Mouse (Mus musculus): Measurements from ENCODE around the gene Ncoa1. TPM values are rescaled to one million over a fixed set of nuclear protein-coding genes. Genes with fewer than 3 reads are reported as not detected.
A peak's percentile ranks its signal among the peaks of the same experiment; 100 is the strongest.
"Not testable (repeated sequence)": the region's sequence is repeated elsewhere in the genome, so short reads cannot be mapped to it uniquely, and the experiment has no call there.

The Ncoa1 gene
- polyA plus RNA-seq, 1 experiment from 2014 or later: 10.4 TPM

DNA sequence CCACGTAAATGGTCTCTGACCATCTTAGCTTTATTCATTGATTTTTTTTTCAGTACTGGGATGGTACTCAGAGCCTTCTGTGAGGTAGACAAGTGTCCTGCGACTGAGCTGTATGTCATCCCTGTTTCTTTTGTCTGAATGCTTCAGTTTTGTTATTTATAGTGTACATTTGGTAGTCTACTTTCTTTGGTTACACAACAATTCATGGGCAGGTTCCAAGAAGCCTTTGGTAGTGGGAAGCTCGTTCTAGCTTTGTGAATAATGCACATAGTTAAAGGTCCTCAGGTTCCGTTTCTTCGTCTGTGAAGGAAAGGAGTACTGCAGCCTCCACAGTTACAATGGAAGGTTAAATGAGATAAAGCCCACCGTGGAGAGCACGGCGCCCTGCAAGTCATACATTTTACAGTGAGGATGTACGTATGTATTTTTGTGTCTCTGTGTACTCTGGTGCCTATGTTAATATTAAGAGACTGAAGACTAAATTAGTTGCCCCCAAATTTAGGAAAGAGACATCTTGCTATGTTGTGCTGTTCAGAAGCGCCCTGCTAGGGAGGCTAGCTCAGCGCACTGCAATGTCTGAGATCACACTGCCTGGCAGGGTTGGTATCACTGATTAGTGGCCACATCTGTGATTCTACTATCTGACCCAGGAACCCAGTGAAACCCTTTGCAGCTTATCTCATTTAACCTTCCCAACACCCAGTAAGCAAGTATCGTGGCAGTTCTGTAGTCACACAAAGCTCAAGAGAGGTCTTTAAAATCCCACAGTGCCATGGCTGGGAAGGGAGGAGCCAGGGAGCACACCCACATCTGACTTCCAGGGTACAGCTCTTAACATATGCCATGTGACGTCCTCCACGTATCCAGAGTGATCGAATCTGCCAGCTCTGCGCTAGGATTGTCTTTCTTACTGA is 224.0 kb downstream of the Ncoa1 start:
- Histone ChIP-seq H3K9ac (replicated peaks; ENCODE audit: low read depth, low read length) (no peak overlapping the region), H3K4me3 (ENCODE audit: low read depth, low read length) (no peak overlapping the region), H3K4me1 (ENCODE audit: control insufficient read depth, insufficient read depth, low read length) (no peaks in the 10 kb centered on the region), H3K27ac (ENCODE audit: low read length) (no peak overlapping the region), H3K4me2 (replicated peaks; ENCODE audit: low read depth, low read length) (no peak overlapping the region), H3K36me3 (ENCODE audit: control insufficient read depth, insufficient read depth, low read length) (no peaks in the 10 kb centered on the region; the same call in 1 of the 2 replicates), H3K27me3 (ENCODE audit: control insufficient read depth, insufficient read depth, low read length) (no peaks in the 10 kb centered on the region), H3K9me3 (ENCODE audit: control insufficient read depth, low read depth, low read length) (no peaks in the 10 kb centered on the region)
- peak; percentile 37; the same call in 1 of the 2 replicates for ATAC-seq (ENCODE audit: insufficient number of reproducible peaks, insufficient read depth, low FRiP score, low read depth)
- 76% methylated on average over 16 of the region's 16 CpGs for WGBS

DNA sequence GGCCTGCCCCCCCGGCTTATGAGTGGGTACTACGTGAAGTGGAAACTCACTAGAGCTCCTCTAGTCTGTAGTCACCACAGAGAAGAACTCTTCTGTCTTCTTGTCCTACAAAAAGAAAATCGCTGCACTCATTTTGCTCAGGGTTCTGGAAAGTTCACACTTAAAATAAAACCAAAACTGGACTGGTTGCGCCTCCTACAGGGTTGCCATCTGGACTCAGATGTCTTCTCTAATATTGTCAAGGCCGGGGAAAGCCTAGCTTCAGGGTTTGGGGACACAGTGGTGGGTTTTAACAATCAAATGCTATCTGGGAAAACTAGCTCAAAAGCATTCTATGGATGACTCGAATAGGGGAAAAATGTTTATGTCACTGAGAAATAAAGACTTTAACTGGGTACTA is 227.2 kb downstream of the Ncoa1 start:
- no peak overlapping the region for H3K4me3 ChIP-seq (ENCODE audit: low read depth, low read length)
- peaks cover 4% of the 10 kb centered on the region; the same call in 1 of the 2 replicates for H3K36me3 ChIP-seq (ENCODE audit: control insufficient read depth, insufficient read depth, low read length)
- ATAC-seq (ENCODE audit: insufficient number of reproducible peaks, insufficient read depth, low FRiP score, low read depth): no peak
- H3K27ac ChIP-seq (ENCODE audit: low read length): no peak overlapping the region
- H3K9me3 ChIP-seq (ENCODE audit: control insufficient read depth, low read depth, low read length): no peaks in the 10 kb centered on the region
- no peaks in the 10 kb centered on the region for H3K27me3 ChIP-seq (ENCODE audit: control insufficient read depth, insufficient read depth, low read length)
- WGBS: 81% methylated on average over 6 of the region's 6 CpGs
- no peaks in the 10 kb centered on the region for H3K4me1 ChIP-seq (ENCODE audit: control insufficient read depth, insufficient read depth, low read length)
- no peak overlapping the region for H3K4me2 ChIP-seq (replicated peaks; ENCODE audit: low read depth, low read length)
- no peak overlapping the region for H3K9ac ChIP-seq (replicated peaks; ENCODE audit: low read depth, low read length)

DNA sequence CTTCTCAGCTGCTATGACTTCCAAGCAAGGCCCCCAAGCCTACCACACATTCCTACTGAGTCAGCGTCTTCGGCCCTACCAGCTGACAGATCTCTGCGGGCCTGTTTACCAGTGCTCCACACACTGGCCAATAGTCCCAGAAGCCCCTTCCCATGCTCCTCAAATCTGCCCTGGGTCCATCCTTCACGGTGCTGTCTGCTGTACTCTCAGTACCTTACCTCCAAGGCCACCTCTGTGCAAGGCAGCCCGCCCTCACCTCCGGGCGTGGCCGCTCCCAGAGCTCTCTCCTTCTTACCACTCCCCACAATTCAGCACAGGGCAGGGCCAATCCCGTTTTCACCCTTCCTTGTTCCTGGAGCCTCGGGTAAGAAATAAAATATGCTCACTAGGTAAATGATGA is 231.2 kb downstream of the Ncoa1 start:
- H3K4me3 ChIP-seq (ENCODE audit: low read depth, low read length): no peak overlapping the region
- 73% methylated on average over 10 of the region's 10 CpGs for WGBS
- no peaks in the 10 kb centered on the region for H3K4me1 ChIP-seq (ENCODE audit: control insufficient read depth, insufficient read depth, low read length)
- H3K36me3 ChIP-seq (ENCODE audit: control insufficient read depth, insufficient read depth, low read length): peaks cover 4% of the 10 kb centered on the region; the same call in 1 of the 2 replicates
- no peak overlapping the region for H3K9ac ChIP-seq (replicated peaks; ENCODE audit: low read depth, low read length)
- no peaks in the 10 kb centered on the region for H3K27me3 ChIP-seq (ENCODE audit: control insufficient read depth, insufficient read depth, low read length)
- no peaks in the 10 kb centered on the region for H3K9me3 ChIP-seq (ENCODE audit: control insufficient read depth, low read depth, low read length)
- no peak overlapping the region for H3K4me2 ChIP-seq (replicated peaks; ENCODE audit: low read depth, low read length)
- ATAC-seq (ENCODE audit: insufficient number of reproducible peaks, insufficient read depth, low FRiP score, low read depth): no peak
- H3K27ac ChIP-seq (ENCODE audit: low read length): no peak overlapping the region

DNA sequence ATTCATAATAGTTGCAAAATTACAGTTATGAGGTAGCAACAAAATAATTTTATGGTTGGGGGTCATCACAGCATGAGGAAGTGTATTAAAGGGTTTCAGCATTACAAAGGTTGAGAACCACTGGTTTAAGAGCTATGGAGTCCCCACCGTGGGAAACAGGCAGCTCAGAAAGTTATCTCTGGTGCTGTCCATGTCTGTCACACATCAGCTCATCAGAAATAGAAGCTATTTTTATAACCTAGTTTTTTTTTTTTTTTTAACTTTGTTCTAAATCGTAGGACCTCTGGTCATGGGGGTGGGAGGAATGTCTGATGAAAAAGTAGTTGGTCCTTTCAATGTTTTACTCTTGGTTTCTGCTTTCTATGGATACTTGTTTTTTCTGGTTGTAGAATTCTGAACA is 233.2 kb downstream of the Ncoa1 start:
- peaks cover 4% of the 10 kb centered on the region; the same call in 1 of the 2 replicates for H3K36me3 ChIP-seq (ENCODE audit: control insufficient read depth, insufficient read depth, low read length)
- no peak overlapping the region for H3K4me2 ChIP-seq (replicated peaks; ENCODE audit: low read depth, low read length)
- no peak overlapping the region for H3K27ac ChIP-seq (ENCODE audit: low read length)
- no peaks in the 10 kb centered on the region for H3K9me3 ChIP-seq (ENCODE audit: control insufficient read depth, low read depth, low read length)
- no peak for ATAC-seq (ENCODE audit: insufficient number of reproducible peaks, insufficient read depth, low FRiP score, low read depth)
- H3K9ac ChIP-seq (replicated peaks; ENCODE audit: low read depth, low read length): no peak overlapping the region
- WGBS: 90% methylated on average over 2 of the region's 2 CpGs
- H3K4me1 ChIP-seq (ENCODE audit: control insufficient read depth, insufficient read depth, low read length): no peaks in the 10 kb centered on the region
- no peaks in the 10 kb centered on the region for H3K27me3 ChIP-seq (ENCODE audit: control insufficient read depth, insufficient read depth, low read length)
- H3K4me3 ChIP-seq (ENCODE audit: low read depth, low read length): no peak overlapping the region

DNA sequence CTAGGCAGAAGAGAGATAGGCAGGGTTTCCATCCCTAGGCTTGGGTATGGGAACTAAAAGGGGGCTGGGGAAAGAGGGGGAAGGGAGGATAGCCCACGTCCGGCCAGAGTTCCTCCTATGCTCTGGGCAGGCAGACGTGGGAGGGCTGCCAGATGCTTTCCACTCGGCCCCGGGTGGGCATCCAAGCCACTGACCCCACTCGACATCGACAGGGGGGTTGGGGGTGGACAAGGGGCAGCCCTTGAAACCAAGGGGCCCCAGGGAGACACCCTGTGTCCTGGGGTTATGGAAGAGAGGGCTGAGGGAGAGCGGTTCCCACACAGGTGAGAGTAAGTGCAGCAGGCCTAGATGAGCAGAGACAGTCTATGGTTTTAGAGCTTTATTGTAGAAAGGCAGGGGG is 236.7 kb downstream of the Ncoa1 start:
- H3K4me3 ChIP-seq (ENCODE audit: low read depth, low read length); ATAC-seq (ENCODE audit: insufficient number of reproducible peaks, insufficient read depth, low FRiP score, low read depth); H3K27me3 ChIP-seq (ENCODE audit: control insufficient read depth, insufficient read depth, low read length); H3K4me1 ChIP-seq (ENCODE audit: control insufficient read depth, insufficient read depth, low read length); H3K27ac ChIP-seq (ENCODE audit: low read length); H3K9me3 ChIP-seq (ENCODE audit: control insufficient read depth, low read depth, low read length); H3K36me3 ChIP-seq (ENCODE audit: control insufficient read depth, insufficient read depth, low read length); H3K9ac ChIP-seq (replicated peaks; ENCODE audit: low read depth, low read length); H3K4me2 ChIP-seq (replicated peaks; ENCODE audit: low read depth, low read length): not testable (repeated sequence)
- WGBS: 69% methylated on average over 8 of the region's 8 CpGs

DNA sequence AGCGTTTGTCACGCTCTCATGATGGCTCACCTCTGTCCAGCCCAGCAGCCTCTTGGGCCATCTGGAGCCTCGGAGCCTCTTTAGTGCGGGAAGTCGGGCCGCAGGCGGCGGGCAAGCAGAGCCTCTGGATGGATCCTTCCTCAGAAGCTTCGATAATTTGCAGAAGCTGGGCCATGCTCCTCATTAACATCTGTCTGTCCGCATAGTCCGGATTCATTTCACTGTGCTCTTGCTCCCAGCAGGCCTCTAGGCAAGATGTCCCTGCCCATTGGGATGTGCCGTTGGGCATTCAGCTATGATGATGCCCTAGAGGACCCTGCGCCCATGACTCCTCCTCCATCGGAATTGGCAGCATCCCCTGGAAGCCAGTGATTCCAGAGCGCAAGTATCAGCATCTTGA is 239.5 kb downstream of the Ncoa1 start:
- no peak overlapping the region for H3K9ac ChIP-seq (replicated peaks; ENCODE audit: low read depth, low read length)
- 91% methylated on average over 15 of the region's 15 CpGs for WGBS
- no peak for ATAC-seq (ENCODE audit: insufficient number of reproducible peaks, insufficient read depth, low FRiP score, low read depth)
- H3K27ac ChIP-seq (ENCODE audit: low read length): no peak overlapping the region
- no peak overlapping the region for H3K4me2 ChIP-seq (replicated peaks; ENCODE audit: low read depth, low read length)
- no peaks in the 10 kb centered on the region for H3K9me3 ChIP-seq (ENCODE audit: control insufficient read depth, low read depth, low read length)
- H3K27me3 ChIP-seq (ENCODE audit: control insufficient read depth, insufficient read depth, low read length): no peaks in the 10 kb centered on the region
- H3K4me1 ChIP-seq (ENCODE audit: control insufficient read depth, insufficient read depth, low read length): peaks cover 5% of the 10 kb centered on the region; the same call in 1 of the 2 replicates
- H3K36me3 ChIP-seq (ENCODE audit: control insufficient read depth, insufficient read depth, low read length): no peaks in the 10 kb centered on the region
- no peak overlapping the region for H3K4me3 ChIP-seq (ENCODE audit: low read depth, low read length)

DNA sequence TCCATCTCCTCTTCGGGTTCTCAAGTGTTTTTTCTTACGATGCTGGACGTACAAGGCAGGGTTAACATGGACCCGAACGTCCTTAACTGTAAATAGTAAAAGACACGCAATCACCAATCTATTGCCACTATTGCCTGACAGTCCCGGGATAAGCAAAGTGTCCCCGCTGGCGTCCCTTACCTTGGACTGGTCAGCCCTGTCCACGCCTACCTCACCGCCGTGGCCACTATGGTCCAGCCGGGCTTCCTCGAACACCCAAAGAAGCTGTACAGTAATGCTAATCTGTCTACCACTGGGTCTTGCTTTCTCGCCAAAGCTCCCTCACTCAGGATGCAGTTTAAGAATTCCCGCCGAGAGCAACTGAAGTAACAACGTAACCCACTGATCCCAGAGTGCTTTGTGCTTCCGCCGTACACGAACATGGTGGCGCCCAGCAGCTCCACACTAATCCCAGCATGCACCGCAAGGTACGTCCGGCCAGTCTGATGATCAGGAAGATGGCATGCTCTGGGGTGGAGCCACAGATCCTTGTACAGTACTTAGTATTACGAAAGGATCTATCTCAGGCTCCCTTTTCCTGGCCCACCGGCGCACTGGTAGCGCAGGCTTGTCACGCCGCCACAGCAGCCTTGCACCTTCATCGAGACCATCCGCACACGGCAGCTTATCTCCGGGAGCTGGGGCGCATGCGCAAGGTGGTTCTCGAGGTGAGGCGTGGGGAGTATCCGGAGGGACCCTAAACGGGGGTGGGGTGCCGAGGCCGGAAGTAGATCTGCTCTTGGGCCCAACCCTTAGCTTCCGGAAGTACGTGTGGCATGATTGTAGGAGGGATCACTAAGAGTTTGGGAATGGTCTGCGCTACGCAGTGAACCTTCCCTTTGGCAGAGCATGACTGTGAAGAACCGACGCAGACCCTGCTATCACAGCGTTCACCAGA is 243.1 kb downstream of the Ncoa1 start, which contains the start of the genes Ptrhd1 and Cenpo:
Gene Ptrhd1 (plus strand): TSS at position 456 of the 937 bp plus-strand sequence.
Gene Cenpo (minus strand): TSS at position 723 of the 937 bp plus-strand sequence.
- H3K4me3 ChIP-seq (ENCODE audit: low read depth, low read length): peak within 1 kb of the TSS; percentile 76
- peak within 1 kb of the TSS; percentile 53 for H3K4me2 ChIP-seq (replicated peaks; ENCODE audit: low read depth, low read length)
- ATAC-seq (ENCODE audit: insufficient number of reproducible peaks, insufficient read depth, low FRiP score, low read depth): peak; percentile 97
- H3K36me3 ChIP-seq (ENCODE audit: control insufficient read depth, insufficient read depth, low read length): peaks cover 7% of the 10 kb centered on the region; the same call in 1 of the 2 replicates
- H3K4me1 ChIP-seq (ENCODE audit: control insufficient read depth, insufficient read depth, low read length): peaks cover 10% of the 10 kb centered on the region; the same call in 1 of the 2 replicates
- H3K27me3 ChIP-seq (ENCODE audit: control insufficient read depth, insufficient read depth, low read length): no peaks in the 10 kb centered on the region
- under 1% methylated on average over 50 of the region's 50 CpGs for WGBS
- peak within 1 kb of the TSS; percentile 50 for H3K9ac ChIP-seq (replicated peaks; ENCODE audit: low read depth, low read length)
- H3K9me3 ChIP-seq (ENCODE audit: control insufficient read depth, low read depth, low read length): no peaks in the 10 kb centered on the region
- H3K27ac ChIP-seq (ENCODE audit: low read length): peak within 1 kb of the TSS; percentile 94

DNA sequence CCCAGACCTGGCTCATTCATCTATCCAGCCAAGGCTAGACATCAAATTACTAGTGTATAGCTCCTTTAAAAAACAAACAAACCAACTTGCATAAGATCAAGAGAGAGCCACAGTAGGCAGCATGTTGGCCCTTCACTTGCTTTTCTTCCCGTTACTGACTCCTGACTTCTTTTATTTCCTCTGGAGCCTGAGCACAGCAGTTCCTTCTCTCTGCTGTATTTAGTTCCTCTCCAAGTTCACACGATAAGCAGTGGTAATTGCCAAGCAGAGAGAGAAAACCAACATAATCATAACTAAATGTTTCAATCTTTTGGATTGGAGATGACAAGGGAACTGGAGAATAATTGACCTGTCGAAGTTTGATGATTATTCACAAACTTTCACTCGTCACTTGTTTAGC is 244.2 kb downstream of the Ncoa1 start:
- peak overlapping the region; percentile 50; the same call in 1 of the 2 replicates for H3K9ac ChIP-seq (replicated peaks; ENCODE audit: low read depth, low read length)
- peak overlapping the region; percentile 76 for H3K4me3 ChIP-seq (ENCODE audit: low read depth, low read length)

More for the DNA sequence above, 244.2 kb downstream of the Ncoa1 start:
- ATAC-seq (ENCODE audit: insufficient number of reproducible peaks, insufficient read depth, low FRiP score, low read depth): no peak
- peak overlapping the region; percentile 53 for H3K4me2 ChIP-seq (replicated peaks; ENCODE audit: low read depth, low read length)
- peaks cover 7% of the 10 kb centered on the region; the same call in 1 of the 2 replicates for H3K36me3 ChIP-seq (ENCODE audit: control insufficient read depth, insufficient read depth, low read length)
- no peak overlapping the region for H3K27ac ChIP-seq (ENCODE audit: low read length)
- WGBS: 32% methylated on average over 4 of the region's 4 CpGs
- no peaks in the 10 kb centered on the region for H3K27me3 ChIP-seq (ENCODE audit: control insufficient read depth, insufficient read depth, low read length)
- no peaks in the 10 kb centered on the region for H3K9me3 ChIP-seq (ENCODE audit: control insufficient read depth, low read depth, low read length)
- peaks cover 10% of the 10 kb centered on the region; the same call in 1 of the 2 replicates for H3K4me1 ChIP-seq (ENCODE audit: control insufficient read depth, insufficient read depth, low read length)
